Mouse (Mus musculus) heart, adult 2 months (tissue): ENCODE measurements at regions not wholly inside any gene's neighbourhood (a gene's known extent, or its start where the extent isn't known, plus 50 kb on each side); places are given as distances from the start of the nearest gene placed in this dataset.

ENCODE experiments used
- DNase-seq, 2 experiments: peaks; one replicate each; pipeline ENCODE4 v3.0.0; 2021
- H3K27ac ChIP-seq: fragments of 200-600 bp; 2 replicates; pipeline ENCODE4 v1.8.1; 2022
- H3K27me3 ChIP-seq: fragments of 200-500 bp; 2 replicates; pipeline ENCODE4 v1.6.1; 2012; ENCODE audit warnings: mild to moderate bottlenecking, low read length, inconsistent platforms, mixed read lengths; ENCODE audit not compliant: control insufficient read depth, insufficient read depth
- H3K36me3 ChIP-seq: fragments of 200-500 bp; 2 replicates; pipeline ENCODE4 v1.6.1; 2012; ENCODE audit warnings: low read length, inconsistent platforms; ENCODE audit not compliant: control insufficient read depth, insufficient read depth
- H3K4me1 ChIP-seq: fragments of 200-500 bp; 2 replicates; pipeline ENCODE4 v1.6.1; 2011; ENCODE audit warnings: low read length; ENCODE audit not compliant: control insufficient read depth, insufficient read depth
- H3K4me3 ChIP-seq: fragments of 200-600 bp; 2 replicates; pipeline ENCODE4 v1.8.1; 2022
- H3K79me2 ChIP-seq: fragments of 200-500 bp; replicated peaks from 2 replicates; pipeline ENCODE4 v1.6.1; 2012; ENCODE audit warnings: mild to moderate bottlenecking, inconsistent platforms, low read length, moderate library complexity, mixed read lengths; ENCODE audit not compliant: control insufficient read depth, insufficient read depth
- H3K9ac ChIP-seq: fragments of 200-500 bp; 2 replicates; pipeline ENCODE4 v1.6.1; 2012; ENCODE audit warnings: low read depth, mild to moderate bottlenecking, control low read depth, inconsistent platforms, low read length, mixed read lengths
- CTCF ChIP-seq: fragments of 200-600 bp; IDR thresholded peaks from 2 replicates; pipeline ENCODE4 v1.8.1; 2022; ENCODE audit warnings: antibody characterized with exemption, mild to moderate bottlenecking, moderate library complexity
- EP300 ChIP-seq: fragments of 200-500 bp; IDR thresholded peaks from 2 replicates; pipeline ENCODE4 v1.6.1; 2011; ENCODE audit warnings: low read depth, low read length, control low read depth; ENCODE audit not compliant: insufficient read depth
- POLR2A ChIP-seq: fragments of 200-500 bp; IDR thresholded peaks from 2 replicates; pipeline ENCODE4 v1.6.1; 2011; ENCODE audit warnings: mild to moderate bottlenecking, low read depth, low read length, control low read depth; ENCODE audit not compliant: insufficient read depth
- WGBS: fragments of 180-500 bp; shearing (Covaris S2); methylation state at CpG from one replicate; pipeline ENCODE4 v1.1.7; 2018; 5-methylcytosine and 5-hydroxymethylcytosine counted together
- intact Hi-C: fragments of 180-260 bp; cut with DNase I; formaldehyde crosslinking; loops from one replicate; pipeline ENCODE4 v1.15.1; 2025

- intact Hi-C loops: no loop called here
- Histone ChIP-seq H3K4me1 (peaks cover 4% of the 10 kb centered on the region; the same call in 1 of the 2 replicates), H3K79me2 (no peaks in the 10 kb centered on the region), H3K9ac (no peak overlapping the region), H3K27me3 (no peaks in the 10 kb centered on the region), H3K4me3 (no peak overlapping the region), H3K36me3 (no peaks in the 10 kb centered on the region), H3K27ac (no peak overlapping the region)
- 70% methylated on average over 5 of the region's 5 CpGs for WGBS
- DNase-seq: no peak
- TF ChIP-seq POLR2A (no peak), CTCF (no peak), EP300 (no peak)
Measured at GRCm38 (mm10) chr14:25168310-25168709, 290.7 kb upstream of the Zmiz1 start.

- H3K79me2 ChIP-seq: no peaks in the 10 kb centered on the region
- H3K4me1 ChIP-seq: peaks cover 1% of the 10 kb centered on the region
- H3K36me3 ChIP-seq: no peaks in the 10 kb centered on the region
- 53% methylated on average over 6 of the region's 6 CpGs for WGBS
- no peak for TF ChIP-seq EP300
- TF ChIP-seq CTCF: no peak
- no peak for TF ChIP-seq POLR2A
- H3K9ac ChIP-seq: no peak overlapping the region
- no peak for DNase-seq
- intact Hi-C loops: no loop called here
- H3K27ac ChIP-seq: no peak overlapping the region
- no peaks in the 10 kb centered on the region for H3K27me3 ChIP-seq
- H3K4me3 ChIP-seq: no peak overlapping the region
Measured at GRCm38 (mm10) chr14:25173281-25173680, 285.7 kb upstream of the Zmiz1 start.

GRCm38 (mm10) chr14:25173873-25174272, 285.1 kb upstream of the Zmiz1 start:
- no peaks in the 10 kb centered on the region for H3K79me2 ChIP-seq
- intact Hi-C loops: no loop called here
- TF ChIP-seq EP300 (no peak), CTCF (no peak), POLR2A (no peak)
- H3K27ac ChIP-seq: no peak overlapping the region
- H3K9ac ChIP-seq: no peak overlapping the region
- H3K4me3 ChIP-seq: no peak overlapping the region
- DNase-seq: no peak
- whole genome bisulfite sequencing: 63% methylated on average over 6 of the region's 6 CpGs
- no peaks in the 10 kb centered on the region for H3K27me3 ChIP-seq
- peaks cover 1% of the 10 kb centered on the region for H3K4me1 ChIP-seq
- no peaks in the 10 kb centered on the region for H3K36me3 ChIP-seq

- Histone ChIP-seq H3K79me2 (no peaks in the 10 kb centered on the region), H3K27ac (no peak overlapping the region), H3K27me3 (no peaks in the 10 kb centered on the region), H3K36me3 (no peaks in the 10 kb centered on the region), H3K4me1 (peaks cover 1% of the 10 kb centered on the region), H3K4me3 (no peak overlapping the region), H3K9ac (no peak overlapping the region)
- intact Hi-C loops: no loop called here
- TF ChIP-seq POLR2A: no peak
- 0 out of 2 replicates have a peak, but pooled peaks have one; percentile 36 for TF ChIP-seq EP300
- 54% methylated on average over 2 of the region's 2 CpGs for WGBS
- DNase-seq: no peak
Measured at GRCm38 (mm10) chr14:25174402-25174801, 284.6 kb upstream of the Zmiz1 start.

- H3K79me2 ChIP-seq: no peaks in the 10 kb centered on the region
- no peak overlapping the region for H3K9ac ChIP-seq
- intact Hi-C loops: loop anchor here (5.0 kb wide), 1 partner anchor 49 kb away; no protein-coding TSS in a partner anchor
- no peaks in the 10 kb centered on the region for H3K27me3 ChIP-seq
- H3K27ac ChIP-seq: no peak overlapping the region
- peaks cover 1% of the 10 kb centered on the region for H3K4me1 ChIP-seq
- no peak for DNase-seq
- TF ChIP-seq EP300 (no peak), POLR2A (no peak), CTCF (no peak)
- no peak overlapping the region for H3K4me3 ChIP-seq
- H3K36me3 ChIP-seq: no peaks in the 10 kb centered on the region
- WGBS: 57% methylated on average over 6 of the region's 6 CpGs
Measured at GRCm38 (mm10) chr14:25176206-25176605, 282.8 kb upstream of the Zmiz1 start.

- Histone ChIP-seq H3K36me3 (no peaks in the 10 kb centered on the region), H3K27ac (no peak overlapping the region), H3K79me2 (no peaks in the 10 kb centered on the region), H3K4me1 (0 out of 2 replicates have a peak, but pooled peaks cover 1% of the 10 kb centered on the region), H3K9ac (no peak overlapping the region), H3K4me3 (no peak overlapping the region), H3K27me3 (no peaks in the 10 kb centered on the region)
- DNase-seq: no peak
- 81% methylated on average over 9 of the region's 9 CpGs for WGBS
- intact Hi-C loops: loop anchor here (10.0 kb wide), 1 partner anchor 275 kb away; no protein-coding TSS in a partner anchor
- TF ChIP-seq EP300 (no peak), POLR2A (no peak), CTCF (no peak)
Measured at GRCm38 (mm10) chr14:25180126-25180525, 278.9 kb upstream of the Zmiz1 start.
